Mouse (Mus musculus) kidney, embryonic 15.5 days (tissue): Measurements from ENCODE around the gene Enpep. TPM values are rescaled to one million over a fixed set of nuclear protein-coding genes. Genes with fewer than 3 reads are reported as not detected.
A peak's percentile ranks its signal among the peaks of the same experiment; 100 is the strongest.

Source experiments
- ATAC-seq: fragments of 200-750 bp; cut with Nextera tagmentation; replicated peaks from 2 replicates; pipeline ENCODE4 v1.8.0; 2017; ENCODE audit warnings: moderate TSS enrichment; ENCODE audit not compliant: low FRiP score
- H3K27ac ChIP-seq: fragments of 300-500 bp; sonication (generic); 2 replicates; pipeline ENCODE4 v1.5.1; 2015; ENCODE audit warnings: mild to moderate bottlenecking, inconsistent platforms
- H3K27me3 ChIP-seq: fragments of 300-500 bp; sonication (generic); 2 replicates; pipeline ENCODE4 v1.6.1; 2015; ENCODE audit warnings: inconsistent platforms
- H3K36me3 ChIP-seq: fragments of 300-500 bp; sonication (generic); 2 replicates; pipeline ENCODE4 v1.6.1; 2015; ENCODE audit warnings: inconsistent platforms
- H3K4me1 ChIP-seq: fragments of 300-500 bp; sonication (generic); 2 replicates; pipeline ENCODE4 v1.6.1; 2015; ENCODE audit warnings: inconsistent platforms
- H3K4me2 ChIP-seq: fragments of 300-500 bp; sonication (generic); 2 replicates; pipeline ENCODE4 v1.6.1; 2015; ENCODE audit warnings: moderate library complexity, mild to moderate bottlenecking, inconsistent platforms
- H3K4me3 ChIP-seq: fragments of 300-500 bp; sonication (generic); replicated peaks from 2 replicates; pipeline ENCODE4 v1.5.1; 2015; ENCODE audit warnings: mild to moderate bottlenecking, inconsistent platforms
- H3K9ac ChIP-seq: fragments of 300-500 bp; sonication (generic); 2 replicates; pipeline ENCODE4 v1.6.1; 2015; ENCODE audit warnings: mild to moderate bottlenecking, inconsistent platforms
- H3K9me3 ChIP-seq: fragments of 300-500 bp; sonication (generic); replicated peaks from 2 replicates; pipeline ENCODE4 v1.6.1; 2016; ENCODE audit warnings: inconsistent platforms
- WGBS: fragments of 180-500 bp; shearing (Covaris S2); methylation state at CpG from one replicate; pipeline ENCODE4 v1.1.7; 2015; ENCODE audit warnings: mixed read lengths; 5-methylcytosine and 5-hydroxymethylcytosine counted together
- polyA plus RNA-seq: library from polyadenylated mRNA; unstranded; fragments of >200 nt; fragmentation: Nextera tagmentation; extraction: Ambion mirVana; gene quantifications from 2 replicates; pipeline ENCODE4 v1.2.1, GENCODE M21; 2015

The Enpep gene
- polyA plus RNA-seq, 1 experiment from 2014 or later, result 82.7 TPM

DNA sequence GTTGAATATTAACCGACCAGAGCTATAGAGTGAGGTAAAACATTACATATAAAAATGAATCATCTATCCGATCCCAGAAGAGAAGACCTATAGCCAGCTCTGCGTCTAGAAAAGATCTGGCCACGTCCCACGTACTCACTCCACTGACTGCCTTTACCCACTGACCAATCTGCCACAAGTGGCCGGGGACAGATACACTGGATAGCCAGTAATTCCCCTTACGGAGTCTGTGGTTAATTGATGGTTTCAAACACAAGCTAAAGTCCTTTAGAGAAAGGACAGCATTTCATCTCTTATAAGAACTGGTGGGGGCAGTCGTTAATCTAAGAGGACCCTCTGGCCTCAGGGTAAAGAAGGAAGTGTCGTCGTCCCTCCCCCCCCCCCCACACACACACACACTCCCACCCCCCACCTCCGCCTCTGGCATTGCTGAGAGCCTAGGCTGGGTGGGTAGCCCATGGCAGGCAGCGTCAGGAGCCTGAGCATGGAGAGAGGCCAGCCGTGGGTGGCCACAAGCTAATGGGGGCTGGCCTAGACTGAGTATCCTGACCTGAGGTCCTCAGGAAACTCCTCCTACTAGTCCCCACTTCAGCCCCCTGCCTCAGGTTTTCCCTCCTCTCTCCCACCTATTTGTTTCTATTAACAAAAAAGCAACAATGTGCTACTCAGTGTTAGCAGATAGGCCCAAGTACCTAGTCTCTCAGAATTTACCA lies 106.8 kb downstream of the Enpep start:
- peak overlapping the region; percentile 49 for H3K4me2 ChIP-seq
- ATAC-seq, result peak; percentile 37; the same call in 1 of the 2 replicates
- H3K4me3 ChIP-seq, result peak overlapping the region; percentile 35
- H3K27ac ChIP-seq, result no peak overlapping the region
- H3K4me1 ChIP-seq, result peaks cover 24% of the 10 kb centered on the region
- no peaks in the 10 kb centered on the region for H3K9me3 ChIP-seq
- 3% methylated on average over 13 of the region's 13 CpGs for WGBS
- no peaks in the 10 kb centered on the region for H3K36me3 ChIP-seq
- H3K27me3 ChIP-seq, result peaks cover 93% of the 10 kb centered on the region
- no peak overlapping the region for H3K9ac ChIP-seq

- H3K27ac ChIP-seq, result peak overlapping the region; percentile 74
- H3K4me3 ChIP-seq, result peak overlapping the region; percentile 35
- no peaks in the 10 kb centered on the region for H3K9me3 ChIP-seq
- H3K27me3 ChIP-seq, result peaks cover 95% of the 10 kb centered on the region
- peak overlapping the region; percentile 49 for H3K4me2 ChIP-seq
- peak; percentile 63 for ATAC-seq
- no peaks in the 10 kb centered on the region for H3K36me3 ChIP-seq
- peaks cover 26% of the 10 kb centered on the region for H3K4me1 ChIP-seq
- under 1% methylated on average over 40 of the region's 40 CpGs for WGBS
- H3K9ac ChIP-seq, result no peak overlapping the region
Observed at GRCm38 (mm10) chr3:129224806-129225576, 107.5 kb downstream of the Enpep start.

DNA sequence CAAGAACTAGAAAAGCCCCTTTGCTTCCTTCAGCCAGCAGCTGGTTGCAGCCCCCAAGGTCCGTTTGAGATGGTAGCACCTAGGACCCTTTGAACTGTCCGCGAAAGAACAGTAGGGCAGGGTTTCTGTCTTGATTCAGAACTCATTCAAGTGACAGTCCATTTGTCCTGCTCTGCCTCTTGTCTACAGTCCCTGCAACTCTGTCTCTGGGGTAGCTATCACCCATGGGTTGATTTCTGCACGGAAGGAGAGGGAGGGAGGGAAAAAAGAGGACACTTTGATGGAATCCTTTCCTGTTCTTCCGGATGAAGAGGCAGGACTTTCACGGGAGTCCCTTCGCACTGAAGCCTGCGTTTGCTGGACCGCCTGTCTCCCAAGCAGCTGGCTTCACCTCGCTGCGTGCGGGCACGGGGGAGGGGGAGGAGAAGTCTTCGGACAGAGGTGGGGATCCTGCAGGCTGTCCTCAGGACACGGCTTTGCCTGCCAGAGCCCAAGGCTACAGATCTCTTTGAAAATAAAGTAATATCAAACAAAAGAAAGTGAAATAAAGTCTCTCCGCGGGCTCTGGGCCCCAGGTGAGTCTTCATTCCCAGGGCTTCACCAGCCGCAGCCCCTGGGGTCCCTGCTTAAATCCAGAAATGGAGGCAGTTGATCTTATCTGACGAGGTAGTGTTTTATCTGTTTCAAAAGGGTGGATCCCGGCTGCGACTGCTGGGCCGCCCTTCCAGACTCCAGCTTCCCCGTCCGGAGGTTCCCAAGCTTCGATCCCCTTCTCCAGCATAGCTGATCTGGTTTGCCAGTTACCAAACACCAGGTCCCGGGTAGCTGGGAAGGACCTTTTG lies 108.3 kb downstream of the Enpep start:
- Histone ChIP-seq H3K27me3 (peaks cover 96% of the 10 kb centered on the region), H3K27ac (peak overlapping the region; percentile 74), H3K4me2 (peak overlapping the region; percentile 49), H3K4me1 (peaks cover 26% of the 10 kb centered on the region), H3K9ac (no peak overlapping the region), H3K4me3 (peak overlapping the region; percentile 35), H3K9me3 (no peaks in the 10 kb centered on the region), H3K36me3 (no peaks in the 10 kb centered on the region)
- WGBS, result 1% methylated on average over 26 of the region's 26 CpGs
- ATAC-seq, result 0 out of 2 replicates have a peak, but pooled peaks have one; percentile 30

GRCm38 (mm10) chr3:129223401-129223800 lies 109.1 kb downstream of the Enpep start:
- Histone ChIP-seq H3K4me3 (no peak overlapping the region), H3K9ac (no peak overlapping the region), H3K9me3 (no peaks in the 10 kb centered on the region), H3K36me3 (no peaks in the 10 kb centered on the region), H3K4me2 (peak overlapping the region; percentile 49; the same call in 1 of the 2 replicates), H3K4me1 (peaks cover 31% of the 10 kb centered on the region), H3K27ac (no peak overlapping the region), H3K27me3 (peaks cover 96% of the 10 kb centered on the region)
- WGBS, result 4% methylated on average over 6 of the region's 6 CpGs
- no peak for ATAC-seq

DNA sequence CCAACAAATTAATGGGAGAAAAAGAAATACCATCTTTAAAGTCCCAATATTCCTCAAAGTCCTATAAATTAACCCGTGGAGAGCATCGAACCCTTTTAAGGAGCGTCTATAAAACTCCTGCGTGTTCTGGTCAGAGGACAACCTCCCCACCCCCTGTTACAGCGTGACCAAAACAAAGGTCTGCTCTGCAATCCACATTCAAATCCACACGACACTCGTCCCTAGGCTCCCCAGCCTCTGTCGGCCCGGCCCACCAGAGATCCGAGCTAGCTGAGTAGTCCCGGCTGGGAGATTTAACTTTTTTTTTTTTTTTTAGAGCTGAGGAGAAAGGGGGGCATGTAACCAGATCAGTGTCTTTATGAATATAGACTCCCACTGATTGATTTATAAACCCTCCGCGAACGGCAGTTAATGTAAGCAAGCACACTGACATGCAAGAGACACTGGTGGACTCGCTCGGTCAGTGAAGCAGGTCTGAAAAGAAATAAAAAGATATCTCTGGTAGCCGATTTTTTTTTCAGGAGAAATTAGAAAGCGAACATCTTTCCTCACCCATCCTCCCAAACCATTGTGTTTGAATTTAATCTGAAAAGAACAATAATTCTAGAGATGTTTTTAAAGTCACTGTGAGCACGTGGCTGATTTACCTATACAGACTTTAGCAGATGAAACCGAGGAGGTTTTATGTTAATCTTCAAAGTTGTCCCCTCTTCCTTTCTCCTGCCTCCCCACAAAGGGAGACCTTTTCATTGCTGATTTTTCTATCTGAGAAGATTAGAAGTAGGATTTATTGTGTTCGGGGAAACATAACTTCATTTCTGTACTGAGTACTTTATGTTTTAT lies 109.9 kb downstream of the Enpep start:
- H3K9me3 ChIP-seq, result no peaks in the 10 kb centered on the region
- H3K27ac ChIP-seq, result 0 out of 2 replicates have a peak overlapping the region, but pooled peaks have one; percentile 42
- H3K9ac ChIP-seq, result no peak overlapping the region
- WGBS, result 1% methylated on average over 21 of the region's 21 CpGs
- H3K27me3 ChIP-seq, result peaks cover 96% of the 10 kb centered on the region
- peak overlapping the region; percentile 5; the same call in 1 of the 2 replicates for H3K4me2 ChIP-seq
- H3K36me3 ChIP-seq, result no peaks in the 10 kb centered on the region
- ATAC-seq, result no peak
- peak overlapping the region; percentile 1; the same call in 1 of the 2 replicates for H3K4me3 ChIP-seq
- H3K4me1 ChIP-seq, result peaks cover 34% of the 10 kb centered on the region

GRCm38 (mm10) chr3:129221380-129222260 lies 110.9 kb downstream of the Enpep start:
- H3K4me1 ChIP-seq, result peaks cover 34% of the 10 kb centered on the region
- H3K4me3 ChIP-seq, result peak overlapping the region; percentile 2; the same call in 1 of the 2 replicates
- ATAC-seq, result no peak
- no peaks in the 10 kb centered on the region for H3K9me3 ChIP-seq
- H3K36me3 ChIP-seq, result no peaks in the 10 kb centered on the region
- peak overlapping the region; percentile 14 for H3K4me2 ChIP-seq
- WGBS, result 4% methylated on average over 27 of the region's 27 CpGs
- H3K9ac ChIP-seq, result no peak overlapping the region
- peaks cover 96% of the 10 kb centered on the region for H3K27me3 ChIP-seq
- H3K27ac ChIP-seq, result peak overlapping the region; percentile 57; the same call in 1 of the 2 replicates

DNA sequence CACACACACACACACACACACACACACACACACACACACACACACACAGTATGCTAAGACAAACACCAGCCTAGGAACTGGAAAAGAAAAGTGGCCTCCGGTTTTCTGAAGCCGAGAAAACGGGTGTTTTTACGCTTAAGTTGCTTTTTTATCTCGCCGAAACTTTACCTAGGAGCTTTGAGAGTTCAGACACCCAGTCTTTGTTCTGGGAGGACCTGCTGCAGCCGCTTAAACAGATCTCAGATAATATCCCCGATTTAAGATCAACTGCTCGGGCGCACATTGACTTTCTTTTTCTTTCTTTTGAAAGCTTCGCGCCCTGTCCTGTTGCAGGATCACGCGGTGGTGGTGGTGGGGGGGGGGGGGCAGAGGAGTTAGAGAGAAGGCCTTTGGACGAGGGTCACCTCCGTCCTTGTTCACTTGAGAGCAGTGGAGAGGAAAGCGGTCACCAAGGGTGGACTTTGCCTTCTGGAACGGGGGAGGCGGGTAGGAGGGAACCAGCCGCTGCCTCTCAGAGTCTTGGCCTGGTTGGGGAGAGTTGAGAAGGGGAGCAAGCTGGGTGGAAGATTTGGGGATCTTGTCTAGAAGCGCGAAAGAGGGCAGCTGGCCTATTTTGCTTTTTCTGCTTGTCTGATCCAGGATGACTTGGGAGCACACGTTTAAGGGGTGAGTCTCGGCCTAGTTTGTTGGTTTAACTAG lies 111.7 kb downstream of the Enpep start:
- Histone ChIP-seq H3K4me1 (peaks cover 37% of the 10 kb centered on the region), H3K9me3 (no peaks in the 10 kb centered on the region), H3K36me3 (no peaks in the 10 kb centered on the region), H3K4me2 (peak overlapping the region; percentile 14), H3K27ac (peak overlapping the region; percentile 57; the same call in 1 of the 2 replicates), H3K4me3 (peak overlapping the region; percentile 2; the same call in 1 of the 2 replicates), H3K9ac (no peak overlapping the region), H3K27me3 (peaks cover 96% of the 10 kb centered on the region)
- ATAC-seq, result peak; percentile 23
- 2% methylated on average over 24 of the region's 24 CpGs for WGBS

DNA sequence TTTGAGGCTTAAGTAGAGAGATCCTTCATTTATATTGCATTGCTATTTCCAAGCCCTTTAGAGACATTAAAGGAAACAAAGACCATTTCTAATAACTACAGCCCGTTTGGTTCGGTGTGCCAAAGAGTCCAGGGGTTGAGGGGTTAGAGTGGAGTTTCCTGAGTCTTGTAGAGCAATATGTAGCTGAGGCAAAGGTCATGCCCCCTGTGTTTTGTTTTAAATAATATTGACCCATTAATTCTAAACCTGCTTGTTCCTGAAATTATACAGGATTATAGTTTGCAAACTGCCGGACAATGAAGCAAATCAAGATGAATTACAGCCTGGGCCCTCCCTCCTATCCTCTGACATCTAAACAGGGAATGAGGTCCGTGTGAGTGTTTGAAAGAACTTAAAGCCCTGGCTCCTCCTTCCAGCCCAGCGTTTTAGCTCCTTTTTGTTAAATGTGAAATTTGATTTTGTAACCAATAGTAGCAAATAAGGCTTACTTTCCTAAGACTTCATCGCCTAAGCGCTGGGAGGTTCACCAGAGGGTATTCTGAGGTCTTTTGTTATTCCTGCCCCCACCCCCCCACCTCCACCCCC lies 112.3 kb downstream of the Enpep start:
- no peaks in the 10 kb centered on the region for H3K9me3 ChIP-seq
- no peaks in the 10 kb centered on the region for H3K36me3 ChIP-seq
- peaks cover 39% of the 10 kb centered on the region for H3K4me1 ChIP-seq
- WGBS, result 4% methylated on average over 7 of the region's 7 CpGs
- H3K9ac ChIP-seq, result no peak overlapping the region
- no peak overlapping the region for H3K4me2 ChIP-seq
- H3K4me3 ChIP-seq, result no peak overlapping the region
- no peak for ATAC-seq
- no peak overlapping the region for H3K27ac ChIP-seq
- peaks cover 96% of the 10 kb centered on the region for H3K27me3 ChIP-seq
